Mouse (Mus musculus) olfactory bulb, adult 2 months (tissue): ENCODE measurements around the gene Recql.

Experiments
- CTCF ChIP-seq: fragments of 200-500 bp; IDR thresholded peaks from 2 replicates; pipeline ENCODE4 v1.5.1; 2012; ENCODE audit warnings: low read depth, mild to moderate bottlenecking, low read length, moderate library complexity; ENCODE audit not compliant: insufficient read depth
- POLR2A ChIP-seq: fragments of 200-500 bp; IDR thresholded peaks from 2 replicates; pipeline ENCODE4 v1.6.1; 2012; ENCODE audit warnings: mild to moderate bottlenecking, low read depth, low read length, moderate library complexity; ENCODE audit not compliant: insufficient read depth

- TF ChIP-seq POLR2A (no peak), CTCF (no peak)
Measured at GRCm38 (mm10) chr6:142343561-142343960, 43.3 kb downstream of the Recql start.
